Mouse (Mus musculus) stomach, embryonic 14.5 days (tissue): ENCODE data around the gene Ncstn. TPM values are rescaled to one million over a fixed set of nuclear protein-coding genes. Genes with fewer than 3 reads are reported as not detected.
A peak's percentile ranks its signal among the peaks of the same experiment; 100 is the strongest.

Source experiments
- ATAC-seq: fragments of 200-750 bp; cut with Nextera tagmentation; 2 replicates; pipeline ENCODE4 v1.8.0; 2017; ENCODE audit warnings: low read depth, moderate TSS enrichment; ENCODE audit not compliant: insufficient number of reproducible peaks, insufficient read depth, low FRiP score
- H3K27ac ChIP-seq: fragments of 300-500 bp; sonication (generic); 2 replicates; pipeline ENCODE4 v1.5.1; 2014; ENCODE audit warnings: mild to moderate bottlenecking, low read length, moderate library complexity, mixed read lengths
- H3K27me3 ChIP-seq: fragments of 300-500 bp; sonication (generic); 2 replicates; pipeline ENCODE4 v1.6.1; 2014; ENCODE audit warnings: low read length, control low read depth, mixed read lengths; ENCODE audit not compliant: control insufficient read depth, insufficient read depth
- H3K36me3 ChIP-seq: fragments of 300-500 bp; sonication (generic); 2 replicates; pipeline ENCODE4 v1.6.1; 2014; ENCODE audit warnings: mild to moderate bottlenecking, control low read depth, low read length, moderate library complexity, mixed read lengths; ENCODE audit not compliant: control insufficient read depth, insufficient read depth
- H3K4me1 ChIP-seq: fragments of 300-500 bp; sonication (generic); 2 replicates; pipeline ENCODE4 v1.6.1; 2014; ENCODE audit warnings: low read length, control low read depth, mixed read lengths; ENCODE audit not compliant: control insufficient read depth, insufficient read depth
- H3K4me2 ChIP-seq: fragments of 300-500 bp; sonication (generic); replicated peaks from 2 replicates; pipeline ENCODE4 v1.6.1; 2014; ENCODE audit warnings: low read depth, low read length, control low read depth
- H3K4me3 ChIP-seq: fragments of 300-500 bp; sonication (generic); 2 replicates; pipeline ENCODE4 v1.5.1; 2014; ENCODE audit warnings: low read depth, low read length, control low read depth
- H3K9ac ChIP-seq: fragments of 300-500 bp; sonication (generic); replicated peaks from 2 replicates; pipeline ENCODE4 v1.6.1; 2014; ENCODE audit warnings: low read depth, mild to moderate bottlenecking, control low read depth, low read length, moderate library complexity, mixed read lengths
- H3K9me3 ChIP-seq: fragments of 300-500 bp; sonication (generic); 2 replicates; pipeline ENCODE4 v1.6.1; 2016; ENCODE audit warnings: low read depth, low read length, control low read depth; ENCODE audit not compliant: control insufficient read depth
- WGBS: fragments of 180-500 bp; shearing (Covaris S2); extraction: QIAGEN DNeasy Blood & Tissue Kit; methylation state at CpG from one replicate; pipeline ENCODE4 v1.1.7; 2014; 5-methylcytosine and 5-hydroxymethylcytosine counted together
- polyA plus RNA-seq: library from polyadenylated mRNA; unstranded; fragments of >200 nt; fragmentation: Nextera tagmentation; extraction: Ambion mirVana; gene quantifications from 2 replicates; pipeline ENCODE4 v1.2.1, GENCODE M21; 2014

Ncstn gene
- polyA plus RNA-seq, 1 experiment from 2014 or later, result 139 TPM

DNA sequence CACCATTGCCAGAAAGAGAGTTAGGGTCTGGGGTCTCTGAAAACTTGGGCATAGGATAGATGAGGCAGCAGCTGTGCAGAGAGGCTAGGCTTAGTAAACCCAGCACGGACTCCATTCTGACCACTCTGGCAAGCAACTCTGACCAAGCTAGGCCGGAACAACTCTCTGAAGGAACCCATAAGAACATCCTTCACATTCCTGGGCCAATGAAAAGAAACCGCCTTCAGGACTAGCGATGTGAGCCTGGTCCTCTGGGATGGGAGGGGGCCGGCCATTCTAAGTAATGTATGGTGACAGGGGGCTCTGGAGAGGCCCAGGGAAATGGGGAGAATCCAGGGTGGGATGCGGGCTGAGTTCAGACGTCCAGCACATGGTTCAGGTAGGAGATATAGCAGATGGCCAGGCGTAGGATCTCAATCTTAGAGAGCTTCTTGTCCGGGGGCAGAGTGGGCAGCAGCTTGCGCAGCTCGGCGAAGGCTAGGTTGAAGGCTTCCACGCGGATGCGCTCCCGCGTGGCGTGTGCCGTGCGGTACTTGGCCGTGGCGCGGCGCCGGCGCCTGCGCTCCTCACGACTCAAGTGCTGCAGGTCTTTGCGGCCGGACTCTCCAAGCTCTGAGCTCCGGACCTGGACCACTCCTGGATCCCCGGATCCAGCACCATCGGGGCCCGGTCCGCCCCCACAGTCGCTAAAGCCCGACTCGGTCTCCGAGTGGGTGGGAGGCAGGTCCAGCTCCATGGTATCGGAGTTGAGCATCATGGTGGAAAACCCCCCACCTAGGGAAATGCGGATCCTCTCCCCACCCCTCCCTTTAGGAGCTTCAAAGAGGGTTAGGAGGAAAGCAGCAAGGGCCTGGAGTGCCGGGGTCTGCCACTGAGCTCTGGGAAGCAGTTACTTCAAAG, 28.8 kb downstream of the Ncstn start:
- peaks cover 14% of the 10 kb centered on the region for H3K27me3 ChIP-seq
- H3K4me2 ChIP-seq, result peak overlapping the region; percentile 54
- no peak overlapping the region for H3K9ac ChIP-seq
- no peaks in the 10 kb centered on the region for H3K36me3 ChIP-seq
- 3% methylated on average over 42 of the region's 42 CpGs for WGBS
- peak overlapping the region; percentile 25 for H3K4me3 ChIP-seq
- no peaks in the 10 kb centered on the region for H3K9me3 ChIP-seq
- no peak for ATAC-seq
- H3K27ac ChIP-seq, result no peak overlapping the region
- H3K4me1 ChIP-seq, result peaks cover 6% of the 10 kb centered on the region; the same call in 1 of the 2 replicates

DNA sequence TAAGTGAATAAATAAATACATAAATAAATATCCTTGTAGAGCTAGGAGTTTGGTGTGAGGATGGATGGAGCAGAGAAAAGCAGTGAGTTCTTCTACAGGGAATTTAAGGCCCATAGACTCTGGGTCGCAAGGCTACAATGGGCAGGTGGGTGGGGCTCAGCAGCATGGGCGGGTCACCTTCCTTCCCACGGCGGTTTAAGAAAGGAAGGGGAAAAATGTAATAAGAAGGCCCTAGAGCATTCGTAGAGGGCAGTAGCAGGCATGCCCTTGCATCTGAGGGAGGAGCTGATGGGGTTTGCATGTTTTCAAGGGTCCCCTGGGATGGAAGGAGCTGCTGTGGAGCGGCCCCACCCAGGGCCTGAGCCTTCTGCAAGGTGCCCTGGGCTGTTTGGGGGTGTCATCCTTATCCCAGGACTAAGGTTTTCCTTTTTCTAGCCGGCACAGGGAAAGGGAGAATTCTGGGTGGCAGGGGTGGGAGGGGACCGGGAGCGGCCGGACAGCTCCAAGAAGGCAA, 29.8 kb downstream of the Ncstn start:
- H3K4me3 ChIP-seq, result no peak overlapping the region
- no peak overlapping the region for H3K4me2 ChIP-seq
- 11% methylated on average over 10 of the region's 10 CpGs for WGBS
- peaks cover 6% of the 10 kb centered on the region; the same call in 1 of the 2 replicates for H3K4me1 ChIP-seq
- peaks cover 14% of the 10 kb centered on the region for H3K27me3 ChIP-seq
- H3K27ac ChIP-seq, result no peak overlapping the region
- ATAC-seq, result no peak
- no peak overlapping the region for H3K9ac ChIP-seq
- no peaks in the 10 kb centered on the region for H3K9me3 ChIP-seq
- H3K36me3 ChIP-seq, result no peaks in the 10 kb centered on the region

DNA sequence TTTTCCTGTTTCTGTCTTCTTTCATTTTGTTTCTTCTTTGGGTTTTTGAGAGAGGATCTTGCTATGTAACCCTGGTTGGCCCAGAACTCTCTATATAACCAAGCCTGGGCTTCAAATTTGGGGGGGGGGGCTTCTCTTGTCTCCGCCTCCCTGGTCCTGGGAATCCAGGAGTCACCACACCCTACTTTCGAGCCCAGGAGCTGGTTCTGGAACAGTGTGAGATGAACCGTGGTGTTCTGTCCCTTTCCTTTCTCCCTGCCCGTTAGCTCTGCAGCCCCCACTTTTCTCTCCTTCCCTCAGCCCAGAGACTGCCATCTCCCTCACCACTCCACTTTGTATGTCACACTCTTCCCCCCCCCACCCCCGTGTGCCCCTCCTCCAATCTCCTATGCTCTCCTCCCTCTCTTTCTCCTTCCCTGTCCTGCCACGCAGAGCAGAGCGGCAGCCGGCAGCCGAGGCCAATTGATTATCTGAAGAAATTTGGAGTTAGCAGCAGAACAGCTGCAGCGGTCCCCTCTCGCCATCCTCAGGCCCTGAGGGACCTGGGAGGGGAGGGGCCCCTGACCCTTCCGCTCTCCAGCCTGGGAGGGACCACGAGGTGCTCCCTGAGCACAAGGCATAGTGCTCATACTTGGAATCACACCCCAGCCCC, 33.3 kb downstream of the Ncstn start:
- Histone ChIP-seq H3K9me3 (no peaks in the 10 kb centered on the region), H3K9ac (no peak overlapping the region), H3K27ac (no peak overlapping the region), H3K27me3 (peaks cover 11% of the 10 kb centered on the region), H3K4me2 (no peak overlapping the region), H3K4me3 (no peak overlapping the region), H3K4me1 (peaks cover 6% of the 10 kb centered on the region; the same call in 1 of the 2 replicates), H3K36me3 (no peaks in the 10 kb centered on the region)
- 34% methylated on average over 13 of the region's 13 CpGs for whole genome bisulfite sequencing
- no peak for ATAC-seq

DNA sequence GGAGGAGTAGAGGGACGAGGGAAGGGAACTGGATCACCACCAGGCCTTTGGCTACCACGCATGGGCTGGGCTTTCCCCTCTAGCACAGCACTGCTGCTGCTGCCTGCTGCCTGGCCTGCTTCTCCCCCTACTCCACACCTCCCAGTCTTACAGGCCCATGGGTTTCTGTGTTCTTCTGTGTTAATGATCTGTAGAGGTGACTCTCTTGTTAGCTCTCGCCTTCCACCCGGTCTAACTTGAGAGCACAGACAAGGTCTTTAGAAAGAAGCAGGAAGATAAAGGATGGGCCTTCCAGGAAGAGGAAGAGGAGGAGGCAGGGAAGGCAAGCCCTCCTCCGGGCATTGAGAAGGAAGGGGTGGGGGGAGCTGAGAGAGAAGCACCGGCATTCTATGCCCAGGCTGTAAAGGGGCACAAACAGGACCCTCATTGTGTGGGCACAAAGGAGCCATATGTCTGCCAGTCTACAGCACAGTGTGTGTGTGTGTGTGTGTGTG, 34.3 kb downstream of the Ncstn start:
- H3K9ac ChIP-seq, result no peak overlapping the region
- no peak overlapping the region for H3K4me2 ChIP-seq
- no peak overlapping the region for H3K4me3 ChIP-seq
- H3K36me3 ChIP-seq, result no peaks in the 10 kb centered on the region
- no peak overlapping the region for H3K27ac ChIP-seq
- ATAC-seq, result no peak; the same call in 1 of the 2 replicates
- WGBS, result 46% methylated on average over 6 of the region's 6 CpGs
- no peaks in the 10 kb centered on the region for H3K4me1 ChIP-seq
- peaks cover 3% of the 10 kb centered on the region; the same call in 1 of the 2 replicates for H3K27me3 ChIP-seq
- H3K9me3 ChIP-seq, result no peaks in the 10 kb centered on the region

DNA sequence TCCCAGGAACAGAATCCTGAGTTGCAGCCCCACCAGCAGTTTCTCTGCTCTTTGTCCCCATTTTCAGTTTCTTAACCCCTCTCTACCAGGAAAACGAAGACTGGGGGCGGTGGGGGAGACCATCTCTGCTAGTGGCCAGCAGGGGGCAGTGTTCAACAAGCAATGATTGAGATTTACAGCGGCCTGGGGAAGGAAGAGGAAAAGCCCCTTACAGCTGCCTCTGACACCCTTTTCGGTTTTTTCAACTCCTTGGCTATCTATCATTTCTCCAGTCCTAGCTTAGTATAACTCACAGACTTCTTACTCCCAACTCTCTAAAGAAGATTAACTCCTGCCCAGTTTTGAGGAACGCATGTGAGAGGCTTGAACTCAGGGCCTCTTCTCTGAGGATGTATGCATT, 35.7 kb downstream of the Ncstn start:
- no peak overlapping the region for H3K4me2 ChIP-seq
- no peaks in the 10 kb centered on the region for H3K4me1 ChIP-seq
- H3K36me3 ChIP-seq, result no peaks in the 10 kb centered on the region
- WGBS, result 11% methylated on average over 5 of the region's 5 CpGs
- no peak; the same call in 1 of the 2 replicates for ATAC-seq
- no peaks in the 10 kb centered on the region for H3K27me3 ChIP-seq
- H3K9ac ChIP-seq, result no peak overlapping the region
- no peaks in the 10 kb centered on the region for H3K9me3 ChIP-seq
- H3K27ac ChIP-seq, result no peak overlapping the region
- no peak overlapping the region for H3K4me3 ChIP-seq

DNA sequence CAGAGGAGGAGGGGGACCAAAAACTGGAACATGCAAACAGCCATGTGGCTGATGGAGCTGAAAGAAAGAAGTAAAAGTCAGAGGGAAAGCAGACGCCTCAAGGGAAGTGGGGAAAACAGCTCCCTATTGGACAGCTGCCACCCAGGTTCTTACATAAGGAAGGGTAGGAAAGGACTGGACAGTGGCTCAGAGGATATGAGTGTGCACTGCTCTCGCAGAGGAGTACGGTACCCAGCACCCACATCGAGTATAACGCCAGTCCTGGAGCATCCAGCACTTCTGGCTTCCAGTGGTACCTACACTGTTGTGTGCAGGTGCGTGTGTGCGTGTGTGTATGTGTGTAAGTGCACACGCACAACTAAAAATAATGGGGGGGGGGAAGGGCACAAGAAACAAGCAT, 36.2 kb downstream of the Ncstn start:
- H3K9ac ChIP-seq, result no peak overlapping the region
- no peaks in the 10 kb centered on the region for H3K36me3 ChIP-seq
- no peaks in the 10 kb centered on the region for H3K4me1 ChIP-seq
- H3K27ac ChIP-seq, result no peak overlapping the region
- 68% methylated on average over 8 of the region's 8 CpGs for WGBS
- H3K27me3 ChIP-seq, result no peaks in the 10 kb centered on the region
- H3K9me3 ChIP-seq, result no peaks in the 10 kb centered on the region
- no peak overlapping the region for H3K4me3 ChIP-seq
- ATAC-seq, result no peak
- no peak overlapping the region for H3K4me2 ChIP-seq

DNA sequence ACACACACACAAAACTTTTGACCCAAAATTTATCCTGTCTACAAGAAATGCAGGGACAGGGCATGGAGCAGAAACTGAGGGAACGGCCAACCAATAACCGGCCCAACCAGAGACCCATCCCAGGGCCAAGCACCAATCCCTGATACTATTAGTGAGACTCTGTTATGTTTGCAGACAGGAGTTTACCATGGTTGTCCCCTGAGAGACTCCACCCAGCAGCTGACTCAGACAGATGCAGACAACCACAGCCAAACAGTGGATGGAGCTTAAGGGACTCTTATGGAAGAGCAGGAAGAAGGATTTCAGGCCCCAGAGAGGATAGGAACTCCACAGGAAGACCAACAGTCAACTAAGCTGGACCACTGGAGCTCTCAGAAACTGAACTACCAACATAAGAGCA, 52.7 kb downstream of the Ncstn start:
- Histone ChIP-seq H3K9me3 (no peaks in the 10 kb centered on the region), H3K4me2 (no peak overlapping the region), H3K9ac (no peak overlapping the region), H3K4me3 (no peak overlapping the region), H3K27ac (no peak overlapping the region), H3K4me1 (peaks cover 18% of the 10 kb centered on the region), H3K27me3 (no peaks in the 10 kb centered on the region), H3K36me3 (no peaks in the 10 kb centered on the region)
- WGBS, result 90% methylated on average over 2 of the region's 2 CpGs
- no peak for ATAC-seq

DNA sequence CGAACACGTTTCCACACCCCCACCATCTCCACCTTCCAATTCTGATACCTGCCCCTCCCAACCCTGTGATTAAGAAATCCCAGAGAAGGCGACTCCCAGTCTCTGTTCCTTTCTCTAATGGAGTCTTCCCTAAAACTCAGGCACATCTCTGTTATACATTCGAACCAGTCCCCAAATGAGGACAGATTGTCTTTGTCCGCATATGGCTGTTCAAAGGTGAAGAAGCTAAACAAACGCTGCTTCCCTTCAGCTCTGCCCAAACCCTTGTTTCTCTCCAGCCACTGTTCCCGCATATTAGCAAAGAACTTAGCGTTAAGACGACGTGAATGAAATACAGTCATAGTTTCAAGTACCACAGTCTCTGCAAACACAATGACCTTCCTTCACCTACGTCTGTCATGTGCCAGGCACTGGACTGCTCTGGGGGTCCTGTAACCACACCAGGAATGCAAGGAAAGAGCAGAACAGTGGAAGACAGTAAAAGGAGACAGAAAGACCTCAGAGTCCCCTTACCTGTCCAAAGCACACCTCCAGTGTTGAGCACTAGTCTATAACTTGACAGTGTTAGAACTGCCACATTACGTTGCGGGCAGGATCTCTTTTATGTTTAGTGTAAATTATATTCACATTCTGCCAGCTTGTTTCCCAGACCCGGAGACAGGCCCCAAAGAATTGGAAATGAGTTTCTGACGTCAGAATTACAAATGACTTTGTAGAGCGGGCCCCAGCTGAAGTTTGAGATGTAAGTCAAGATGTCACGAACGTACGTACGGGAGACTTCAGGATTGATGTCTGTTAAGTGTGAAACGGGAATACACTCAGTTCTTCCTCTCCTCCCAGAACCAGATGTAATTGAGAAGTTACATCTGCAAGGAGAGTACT, 54.0 kb downstream of the Ncstn start, which contains the start of gene Vangl2:
Vangl2 (minus strand) TSS at position 51 of the 882 bp plus-strand sequence.
- Histone ChIP-seq H3K9me3 (no peaks in the 10 kb centered on the region), H3K4me1 (peaks cover 25% of the 10 kb centered on the region), H3K9ac (peak within 1 kb of the TSS; percentile 89; the same call in 1 of the 2 replicates), H3K36me3 (no peaks in the 10 kb centered on the region), H3K27ac (peak within 1 kb of the TSS; percentile 93), H3K4me2 (peak within 1 kb of the TSS; percentile 71), H3K27me3 (no peaks in the 10 kb centered on the region), H3K4me3 (peak within 1 kb of the TSS; percentile 94)
- WGBS, result 44% methylated on average over 21 of the region's 21 CpGs
- ATAC-seq, result no peak
